8 mouse cellular contexts compared by ENCODE assay signal in the genomic region with DNA sequence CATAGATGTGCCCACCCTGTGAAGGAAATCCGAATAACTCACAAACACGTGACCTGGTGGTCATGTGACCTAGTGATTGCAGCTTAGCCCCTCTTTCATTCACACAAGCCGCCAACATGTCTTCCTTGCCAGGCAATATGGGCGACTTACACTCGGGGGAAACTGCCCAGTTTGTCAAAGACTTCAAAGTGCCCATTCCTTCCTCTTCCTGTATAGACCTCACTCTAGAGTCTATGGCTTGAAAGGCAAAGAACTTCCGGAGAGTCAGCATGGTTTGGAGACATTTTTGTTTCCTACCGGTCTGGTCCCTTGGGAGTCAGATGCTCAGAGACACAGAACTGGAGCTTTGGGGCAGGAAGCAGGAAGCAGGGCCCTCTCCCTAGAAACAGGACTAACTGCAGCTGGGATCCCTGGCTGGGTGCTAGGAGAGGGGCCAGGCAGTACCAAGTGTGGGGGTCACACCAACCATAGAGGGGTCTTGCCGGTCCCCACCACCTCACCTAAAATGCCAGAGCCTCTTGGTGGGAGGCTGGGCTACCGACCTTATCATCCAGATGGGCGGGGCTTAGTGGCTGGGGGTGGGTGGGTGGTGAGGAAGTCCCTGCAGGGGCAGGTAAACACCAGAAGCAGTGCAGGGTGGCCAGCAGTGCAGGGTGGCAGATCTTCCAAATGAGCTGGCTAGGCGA. TPM values are rescaled to one million over a fixed set of nuclear protein-coding genes. Genes with fewer than 3 reads are reported as not detected.
A peak's percentile ranks its signal among the peaks of the same experiment; 100 is the strongest.
DNase-seq lines count a peak whose midpoint lies in the region; ATAC-seq and TF ChIP-seq lines count a peak whose summit lies in the region.

No protein-coding gene starts in this region.

- TF ChIP-seq CTCF in kidney, adult 2 months (conservative IDR thresholded peaks at IDR 0.05; ENCODE audit: insufficient read depth, insufficient read length, low read depth, low read length) = no peak

- peak; percentile 66 for DNase-seq in CD4-positive helper T cell, adult 2 months (ENCODE audit: low read depth, low spot score)
- DNase-seq in NIH3T3 (ENCODE audit: low read depth) = peak; percentile 88
- DNase-seq in heart, adult 9 months (ENCODE audit: low spot score in 2 of 2) = peak; percentile 76 to 85
- peak; percentile 76 for DNase-seq in kidney, adult 2 months
- no peak for DNase-seq in midbrain, embryonic 10.5 days (ENCODE audit: low spot score)
- DNase-seq in right cerebral cortex, postnatal 4 days = no peak
- no peak for DNase-seq in cerebellum, postnatal 10 days

- no peak for ATAC-seq in cerebellum, adult (ENCODE audit: insufficient number of reproducible peaks, low FRiP score, low TSS enrichment)

- no peak for TF ChIP-seq POLR2A in kidney, adult 2 months (IDR thresholded peaks at IDR 0.05; ENCODE audit: low read depth, low read length)

- WGBS in kidney, adult 2 months = 48% methylated on average over 11 of the region's 11 CpGs
- 55% methylated on average over 11 of the region's 11 CpGs for WGBS in midbrain, embryonic 10.5 days

- peak overlapping the region; percentile 39 for H3K4me3 ChIP-seq in kidney, adult 2 months (ENCODE audit: insufficient read depth, low read depth, low read length)
- H3K4me3 ChIP-seq in midbrain, embryonic 10.5 days = peak overlapping the region; percentile 50

- H3K4me1 ChIP-seq in kidney, adult 2 months (ENCODE audit: control insufficient read depth, insufficient read depth, low read length) = peaks cover 12% of the 10 kb centered on the region; the same call in 1 of the 2 replicates
- H3K4me1 ChIP-seq in midbrain, embryonic 10.5 days = peaks cover 52% of the 10 kb centered on the region

- no peaks in the 10 kb centered on the region for H3K36me3 ChIP-seq in kidney, adult 2 months (ENCODE audit: control insufficient read depth, insufficient read depth, low read length)
- no peaks in the 10 kb centered on the region for H3K36me3 ChIP-seq in midbrain, embryonic 10.5 days

- H3K27ac ChIP-seq in kidney, adult 2 months (ENCODE audit: insufficient read depth, low read depth, low read length) = peak overlapping the region; percentile 80
- H3K27ac ChIP-seq in midbrain, embryonic 10.5 days (replicated peaks) = peak overlapping the region; percentile 82

- no peaks in the 10 kb centered on the region for H3K9me3 ChIP-seq in midbrain, embryonic 10.5 days (replicated peaks)

- no peaks in the 10 kb centered on the region for H3K27me3 ChIP-seq in kidney, adult 2 months (replicated peaks; ENCODE audit: control insufficient read depth, insufficient read depth, low read length)
- H3K27me3 ChIP-seq in midbrain, embryonic 10.5 days (ENCODE audit: low read depth, poor library complexity, severe bottlenecking) = peaks cover 22% of the 10 kb centered on the region

RNA-seq across cellular contexts. Expression of gene C1qtnf6, which starts 2.3 kb away (rescaled TPM):
- 14.3 and 17.0 TPM in 2 replicates for polyA plus RNA-seq in kidney, adult 2 months (2012; rRNA removed)
- polyA plus RNA-seq in midbrain, embryonic 10.5 days (2016; fragmentation: Nextera tagmentation; extraction: Ambion mirVana) = 10.0 and 11.0 TPM in 2 replicates

RNA-seq across cellular contexts. Expression of gene Sstr3, which starts 15.6 kb away (rescaled TPM):
- polyA plus RNA-seq in kidney, adult 2 months (2012; rRNA removed) = 0.17 and 0.29 TPM in 2 replicates
- polyA plus RNA-seq in midbrain, embryonic 10.5 days (2016; fragmentation: Nextera tagmentation; extraction: Ambion mirVana) = 0.02 TPM in 1 of 2 replicates, not detected in the other

RNA-seq across cellular contexts. Expression of gene Il2rb, which starts 33.8 kb away (rescaled TPM):
- polyA plus RNA-seq in kidney, adult 2 months (2012; rRNA removed) = 2.2 and 6.3 TPM in 2 replicates
- not detected in 2 replicates for polyA plus RNA-seq in midbrain, embryonic 10.5 days (2016; fragmentation: Nextera tagmentation; extraction: Ambion mirVana)

RNA-seq across cellular contexts. Expression of gene Rac2, which starts 43.7 kb away (rescaled TPM):
- polyA plus RNA-seq in kidney, adult 2 months (2012; rRNA removed) = 32.3 and 117 TPM in 2 replicates
- polyA plus RNA-seq in midbrain, embryonic 10.5 days (2016; fragmentation: Nextera tagmentation; extraction: Ambion mirVana) = 9.1 and 9.5 TPM in 2 replicates

Comparison
In these comparisons a context has a peak if more than half of its experiments do, and no peak if none do; other contexts are left out.
1. DNase-seq: peak in CD4-positive helper T cell, adult 2 months (single experiment), NIH3T3 (single experiment), heart, adult 9 months (2 of 2) and kidney, adult 2 months (single experiment); none in midbrain, embryonic 10.5 days (single experiment), right cerebral cortex, postnatal 4 days (single experiment) and cerebellum, postnatal 10 days (0 of 2).